Mouse (Mus musculus): Measurements from ENCODE around the gene Nlgn1.

DNA sequence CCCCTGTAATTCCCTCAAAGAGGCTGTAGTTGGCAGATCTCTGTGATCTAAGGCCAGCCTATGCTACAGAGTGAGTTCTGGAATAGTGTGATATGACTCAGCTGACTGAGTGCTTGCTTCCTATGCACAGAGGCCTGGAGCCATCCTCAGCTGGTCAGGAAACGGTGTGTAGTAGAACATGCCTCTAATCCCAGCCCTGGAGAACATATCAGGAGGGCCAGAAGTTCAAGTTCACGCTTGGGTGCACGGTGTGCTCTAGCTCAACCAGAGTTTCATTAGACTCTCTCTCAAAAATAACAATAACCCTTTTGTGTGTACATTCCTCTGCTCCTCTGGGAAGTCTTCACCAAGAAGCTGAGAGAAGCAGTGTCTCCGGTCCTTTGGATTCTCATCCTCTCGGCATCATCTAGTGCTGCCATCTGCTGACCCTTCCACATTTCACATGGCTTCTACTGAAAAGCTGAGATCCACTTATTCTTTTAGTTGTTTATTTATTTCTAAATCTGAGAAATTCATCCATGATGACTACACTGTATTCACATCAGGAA is 22.3 kb upstream of the Nlgn1 start:
- TF ChIP-seq CTCF (conservative IDR thresholded peaks at IDR 0.05; ENCODE audit: low read length) (no peak), NANOG (IDR thresholded peaks at IDR 0.05; ENCODE audit: borderline replicate concordance, low read length) (no peak), POU5F1 (IDR thresholded peaks at IDR 0.05; ENCODE audit: borderline replicate concordance, low read length) (no peak)
